Mouse (Mus musculus) midbrain, embryonic 10.5 days (tissue): ENCODE data around the gene A030005K14Rik. TPM values are rescaled to one million over a fixed set of nuclear protein-coding genes. Genes with fewer than 3 reads are reported as not detected.

Source experiments
- DNase-seq: peaks from one replicate; pipeline ENCODE4 v3.0.0-alpha.2; 2017; ENCODE audit warnings: low spot score
- H3K27ac ChIP-seq: fragments of 300-500 bp; sonication (generic); replicated peaks from 2 replicates; pipeline ENCODE4 v1.5.1; 2016; ENCODE audit warnings: mild to moderate bottlenecking
- H3K27me3 ChIP-seq: fragments of 300-500 bp; sonication (generic); 2 replicates; pipeline ENCODE4 v1.6.1; 2016; ENCODE audit warnings: low read depth, mild to moderate bottlenecking; ENCODE audit not compliant: poor library complexity, severe bottlenecking
- H3K36me3 ChIP-seq: fragments of 300-500 bp; sonication (generic); 2 replicates; pipeline ENCODE4 v1.6.1; 2016; ENCODE audit warnings: mild to moderate bottlenecking, moderate library complexity
- H3K4me1 ChIP-seq: fragments of 300-500 bp; sonication (generic); 2 replicates; pipeline ENCODE4 v1.6.1; 2016
- H3K4me3 ChIP-seq: fragments of 300-500 bp; sonication (generic); 2 replicates; pipeline ENCODE4 v1.5.1; 2016; ENCODE audit warnings: mild to moderate bottlenecking, moderate library complexity
- H3K9me3 ChIP-seq: fragments of 300-500 bp; sonication (generic); replicated peaks from 2 replicates; pipeline ENCODE4 v1.6.1; 2016; ENCODE audit warnings: mild to moderate bottlenecking
- WGBS: fragments of 180-500 bp; shearing (Covaris S2); methylation state at CpG from one replicate; pipeline ENCODE4 v1.1.7; 2016; 5-methylcytosine and 5-hydroxymethylcytosine counted together
- polyA plus RNA-seq: library from polyadenylated mRNA; unstranded; fragments of >200 nt; fragmentation: Nextera tagmentation; extraction: Ambion mirVana; gene quantifications from 2 replicates; pipeline ENCODE4 v1.2.1, GENCODE M21; 2016

Gene A030005K14Rik
- not detected in 2 replicates for polyA plus RNA-seq

DNA sequence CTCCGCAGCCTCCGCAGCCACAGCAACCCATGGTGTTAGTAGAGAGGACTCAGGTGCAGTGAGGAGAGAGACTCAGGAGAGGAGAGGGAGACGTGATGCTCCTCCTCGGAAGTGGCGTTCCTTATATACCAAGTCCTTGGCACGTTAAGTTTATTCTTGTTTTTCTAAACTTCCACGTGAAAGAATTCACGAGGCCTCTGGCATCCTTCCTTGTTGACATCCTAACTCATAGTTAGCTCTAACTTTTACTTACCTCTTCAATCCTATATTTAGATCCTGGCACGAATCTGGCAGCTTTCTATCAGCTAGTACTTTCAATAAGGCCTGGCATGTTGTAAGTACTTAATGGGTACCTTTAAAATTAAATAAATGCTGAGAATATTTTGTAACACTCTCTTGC, at the start of gene A030005K14Rik:
Gene A030005K14Rik, minus strand, starts transcription at position 101 of the 400 bp plus-strand sequence.
- no peaks in the 10 kb centered on the region for H3K36me3 ChIP-seq

DNA sequence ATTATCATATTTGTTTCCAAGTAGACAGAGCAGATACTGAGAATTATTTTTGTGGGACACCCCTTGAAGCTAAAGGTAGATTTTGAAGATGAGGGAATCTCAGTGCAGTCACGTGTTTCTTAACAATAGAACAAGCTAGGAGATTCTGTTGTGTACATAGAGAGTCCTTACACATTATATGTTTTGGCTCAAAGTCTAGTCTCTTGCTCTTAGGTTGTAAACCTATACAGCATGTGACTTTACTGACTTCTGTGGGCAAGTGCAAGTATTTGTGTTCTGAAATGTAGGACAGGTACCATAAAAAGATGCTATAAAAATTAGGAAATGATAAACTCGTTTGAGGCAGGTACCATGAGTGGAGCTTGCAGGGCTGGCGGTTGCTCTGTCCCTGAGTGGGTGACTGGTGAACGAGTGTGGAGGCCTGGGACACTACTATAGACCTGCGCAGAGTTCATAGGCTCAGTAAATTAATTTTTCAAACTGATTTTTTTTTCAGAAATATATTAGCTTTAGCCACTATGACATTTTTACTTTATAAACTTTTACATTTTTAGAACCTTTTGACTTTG, 48.3 kb upstream of the A030005K14Rik start:
- Histone ChIP-seq H3K4me3 (no peak overlapping the region), H3K27me3 (no peaks in the 10 kb centered on the region), H3K4me1 (no peaks in the 10 kb centered on the region), H3K36me3 (no peaks in the 10 kb centered on the region), H3K9me3 (no peaks in the 10 kb centered on the region), H3K27ac (no peak overlapping the region)
- no peak for DNase-seq
- WGBS: 85% methylated on average over 5 of the region's 5 CpGs

More for the DNA sequence above, at the start of gene A030005K14Rik:
- Histone ChIP-seq H3K27me3 (no peaks in the 10 kb centered on the region), H3K9me3 (no peaks in the 10 kb centered on the region), H3K4me3 (no peak within 1 kb of the TSS), H3K4me1 (no peaks in the 10 kb centered on the region), H3K27ac (no peak within 1 kb of the TSS)
- DNase-seq: no peak
- WGBS: 93% methylated on average over 9 of the region's 9 CpGs

DNA sequence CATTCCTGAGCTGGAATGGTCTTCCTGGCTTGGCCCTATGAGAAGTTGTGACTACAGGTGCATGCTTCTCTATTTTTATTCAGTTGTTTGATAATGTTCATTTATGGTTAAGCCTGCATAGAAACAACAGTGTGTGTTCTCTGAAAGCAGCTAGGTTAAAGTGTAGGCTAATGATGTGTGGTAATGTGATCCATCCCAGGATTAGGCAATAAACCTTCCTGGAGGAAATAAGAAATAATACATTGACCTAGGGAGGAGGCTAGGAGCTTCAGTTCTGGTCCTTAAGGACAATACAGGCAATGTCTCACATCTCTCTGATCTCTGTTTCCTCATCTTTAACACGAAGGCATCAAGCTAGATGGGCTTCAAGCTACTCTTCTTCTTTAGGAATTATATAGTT, 46.3 kb upstream of the A030005K14Rik start:
- Histone ChIP-seq H3K9me3 (no peaks in the 10 kb centered on the region), H3K4me3 (no peak overlapping the region), H3K4me1 (no peaks in the 10 kb centered on the region), H3K27ac (no peak overlapping the region), H3K36me3 (no peaks in the 10 kb centered on the region), H3K27me3 (no peaks in the 10 kb centered on the region)
- DNase-seq: no peak
- 65% methylated on average over 1 of the region's 1 CpGs for WGBS

DNA sequence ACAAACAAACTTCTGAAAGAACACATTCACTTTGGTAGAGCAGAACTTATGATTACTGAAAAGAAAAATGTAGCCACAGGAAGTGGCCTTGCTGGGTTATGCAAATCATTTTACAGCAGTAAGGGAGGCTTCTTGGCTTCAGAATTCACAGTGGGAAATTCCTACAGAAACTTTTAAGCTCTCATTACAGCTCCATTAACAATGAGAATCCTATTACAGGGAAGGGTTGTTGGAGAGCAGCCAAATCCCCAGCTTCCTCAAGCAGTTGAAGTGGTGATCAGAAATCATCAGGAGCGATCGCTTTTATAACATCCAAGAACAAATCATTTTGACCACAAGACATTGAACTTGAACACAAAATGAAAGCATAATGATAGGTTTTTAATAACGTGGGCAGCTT, 42.7 kb upstream of the A030005K14Rik start:
- no peaks in the 10 kb centered on the region for H3K27me3 ChIP-seq
- no peak for DNase-seq
- H3K9me3 ChIP-seq: no peaks in the 10 kb centered on the region
- H3K27ac ChIP-seq: no peak overlapping the region
- WGBS: 75% methylated on average over 3 of the region's 3 CpGs
- no peak overlapping the region for H3K4me3 ChIP-seq
- no peaks in the 10 kb centered on the region for H3K36me3 ChIP-seq
- H3K4me1 ChIP-seq: no peaks in the 10 kb centered on the region

DNA sequence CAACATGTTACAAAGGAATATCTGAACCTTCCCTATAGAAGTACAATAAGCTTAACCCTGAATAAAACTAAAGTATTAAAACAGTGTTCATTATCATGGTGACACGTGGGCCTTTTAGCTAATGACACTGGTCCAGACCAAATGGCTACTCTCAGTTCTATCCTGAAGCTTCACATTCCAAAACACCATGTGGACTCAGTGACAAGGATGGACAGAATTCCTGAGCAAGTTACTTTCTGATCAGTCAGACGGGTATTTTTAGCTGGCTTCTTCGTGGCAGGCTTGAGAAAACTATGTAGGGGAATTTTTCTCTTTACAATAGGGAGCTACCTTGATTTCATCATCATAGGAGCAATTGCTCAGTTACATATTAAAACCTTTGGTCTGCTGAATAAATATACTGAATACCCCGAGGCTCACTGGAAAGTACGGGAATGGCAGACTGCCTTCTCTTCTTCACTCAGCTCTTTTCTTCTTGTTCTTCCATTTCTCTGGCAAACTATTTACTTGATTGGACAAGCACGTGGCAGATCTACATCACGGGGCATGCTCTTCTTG, 40.5 kb upstream of the A030005K14Rik start:
- no peak overlapping the region for H3K27ac ChIP-seq
- 86% methylated on average over 7 of the region's 7 CpGs for WGBS
- H3K36me3 ChIP-seq: no peaks in the 10 kb centered on the region

DNA sequence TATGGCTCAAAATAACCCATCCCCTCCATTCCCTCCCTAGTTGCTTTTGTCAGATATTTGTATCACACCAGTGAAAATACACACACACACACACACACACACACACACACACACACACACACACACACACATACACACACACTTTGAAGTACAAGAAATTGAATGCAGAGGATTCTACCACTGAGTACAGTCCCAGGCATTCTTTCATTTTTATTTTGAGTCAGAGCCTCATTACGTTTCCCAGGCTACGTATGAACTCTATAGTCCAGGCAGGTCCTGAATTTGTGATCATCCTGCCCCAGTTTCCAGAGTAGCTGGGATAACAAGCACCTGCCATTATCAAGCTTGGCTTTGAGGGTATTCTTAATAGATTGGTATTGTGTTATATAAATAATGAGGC, 40.0 kb upstream of the A030005K14Rik start:
- H3K27me3 ChIP-seq: no peaks in the 10 kb centered on the region
- no peaks in the 10 kb centered on the region for H3K4me1 ChIP-seq
- H3K36me3 ChIP-seq: no peaks in the 10 kb centered on the region
- 70% methylated on average over 2 of the region's 2 CpGs for WGBS
- H3K27ac ChIP-seq: no peak overlapping the region
- no peak overlapping the region for H3K4me3 ChIP-seq
- no peaks in the 10 kb centered on the region for H3K9me3 ChIP-seq
- DNase-seq: no peak

More for the DNA sequence above, 40.5 kb upstream of the A030005K14Rik start:
- Histone ChIP-seq H3K4me3 (no peak overlapping the region), H3K4me1 (no peaks in the 10 kb centered on the region), H3K9me3 (no peaks in the 10 kb centered on the region), H3K27me3 (no peaks in the 10 kb centered on the region)
- no peak for DNase-seq

DNA sequence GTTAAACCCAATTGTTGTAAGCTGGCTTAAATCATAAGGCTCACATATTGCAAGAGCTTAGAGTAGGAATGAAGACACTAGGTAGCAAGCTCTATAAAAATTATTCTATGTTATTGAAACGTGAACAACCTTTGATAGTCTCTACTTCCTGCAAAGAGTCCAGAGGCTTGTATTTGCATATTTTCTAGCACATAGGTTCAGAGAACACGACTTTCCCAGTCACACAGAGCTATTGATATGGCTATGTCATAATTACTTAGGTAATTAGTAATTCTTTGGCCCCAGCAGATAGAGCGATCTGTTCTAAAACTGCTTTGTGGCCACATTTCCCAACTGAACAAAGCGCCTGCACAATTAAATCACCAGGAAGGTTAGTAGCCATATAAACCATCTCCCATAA, 37.8 kb upstream of the A030005K14Rik start:
- no peak overlapping the region for H3K4me3 ChIP-seq
- no peak for DNase-seq
- no peaks in the 10 kb centered on the region for H3K4me1 ChIP-seq
- no peaks in the 10 kb centered on the region for H3K9me3 ChIP-seq
- no peaks in the 10 kb centered on the region for H3K36me3 ChIP-seq
- WGBS: 84% methylated on average over 4 of the region's 4 CpGs
- no peaks in the 10 kb centered on the region for H3K27me3 ChIP-seq
- no peak overlapping the region for H3K27ac ChIP-seq

DNA sequence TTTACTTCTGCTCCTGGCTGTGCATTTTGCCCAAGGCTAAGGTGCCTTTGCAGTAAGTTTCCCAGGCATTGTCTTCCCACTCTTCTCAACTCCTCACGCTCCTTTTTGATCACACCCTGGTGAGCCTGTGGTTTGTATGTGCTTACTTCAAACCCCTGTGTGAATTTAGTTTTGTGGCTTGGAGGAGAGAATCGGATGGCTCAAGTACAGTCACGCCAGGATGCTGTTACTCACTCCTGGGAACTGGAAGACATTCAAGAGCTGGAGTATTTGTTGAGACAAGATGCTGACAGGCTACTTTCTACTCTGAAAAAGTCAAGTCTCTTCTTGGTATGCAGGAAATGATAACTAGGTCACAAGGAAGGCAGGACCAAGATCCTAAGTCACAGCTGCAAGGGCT, 32.1 kb upstream of the A030005K14Rik start:
- Histone ChIP-seq H3K36me3 (no peaks in the 10 kb centered on the region), H3K9me3 (no peaks in the 10 kb centered on the region), H3K4me3 (no peak overlapping the region), H3K27me3 (no peaks in the 10 kb centered on the region), H3K27ac (no peak overlapping the region), H3K4me1 (no peaks in the 10 kb centered on the region)
- DNase-seq: no peak
- 89% methylated on average over 3 of the region's 3 CpGs for WGBS

DNA sequence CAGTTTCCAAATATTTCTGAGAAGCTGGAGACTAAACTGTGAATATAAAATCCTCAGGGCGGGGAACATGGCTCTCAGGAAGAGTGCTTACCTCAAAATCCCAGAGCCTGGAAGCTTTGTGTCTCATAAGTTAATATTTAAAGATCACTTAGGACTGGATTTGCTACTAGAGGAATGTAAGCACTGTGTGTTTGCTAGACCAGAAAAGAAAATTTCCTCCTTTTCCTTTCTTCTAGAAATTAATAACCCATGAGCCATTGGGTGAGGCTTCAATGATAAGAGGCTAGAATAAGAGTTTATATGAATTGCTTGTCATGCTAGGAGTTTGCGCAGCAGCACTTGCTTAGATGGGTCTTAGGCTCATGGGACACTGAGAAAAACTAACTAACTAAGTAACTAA, 25.6 kb upstream of the A030005K14Rik start:
- no peak overlapping the region for H3K27ac ChIP-seq
- no peaks in the 10 kb centered on the region for H3K27me3 ChIP-seq
- no peak for DNase-seq
- 87% methylated on average over 2 of the region's 2 CpGs for WGBS
- no peaks in the 10 kb centered on the region for H3K4me1 ChIP-seq
- H3K36me3 ChIP-seq: no peaks in the 10 kb centered on the region
- H3K4me3 ChIP-seq: no peak overlapping the region
- no peaks in the 10 kb centered on the region for H3K9me3 ChIP-seq

DNA sequence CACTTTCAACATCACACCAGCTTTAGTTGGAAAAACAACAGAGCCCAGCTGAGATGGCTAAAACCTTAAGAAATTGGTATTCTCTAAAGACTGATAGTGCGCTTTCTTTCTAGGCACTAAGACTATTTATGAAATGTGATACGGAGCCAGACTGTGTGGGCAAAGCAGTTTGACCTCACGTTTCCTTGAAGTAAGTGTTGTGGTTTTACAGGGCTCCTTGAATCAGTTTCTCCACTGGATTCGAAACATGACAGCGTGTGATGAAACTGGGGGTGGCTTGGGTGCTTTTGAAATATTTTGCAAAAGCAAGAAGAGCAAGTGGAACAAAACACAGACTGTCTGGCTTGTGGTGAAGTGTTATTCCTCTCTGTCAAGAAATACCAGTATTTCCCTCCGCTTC, 17.8 kb upstream of the A030005K14Rik start:
- DNase-seq: no peak
- WGBS: 72% methylated on average over 6 of the region's 6 CpGs
- H3K36me3 ChIP-seq: no peaks in the 10 kb centered on the region

DNA sequence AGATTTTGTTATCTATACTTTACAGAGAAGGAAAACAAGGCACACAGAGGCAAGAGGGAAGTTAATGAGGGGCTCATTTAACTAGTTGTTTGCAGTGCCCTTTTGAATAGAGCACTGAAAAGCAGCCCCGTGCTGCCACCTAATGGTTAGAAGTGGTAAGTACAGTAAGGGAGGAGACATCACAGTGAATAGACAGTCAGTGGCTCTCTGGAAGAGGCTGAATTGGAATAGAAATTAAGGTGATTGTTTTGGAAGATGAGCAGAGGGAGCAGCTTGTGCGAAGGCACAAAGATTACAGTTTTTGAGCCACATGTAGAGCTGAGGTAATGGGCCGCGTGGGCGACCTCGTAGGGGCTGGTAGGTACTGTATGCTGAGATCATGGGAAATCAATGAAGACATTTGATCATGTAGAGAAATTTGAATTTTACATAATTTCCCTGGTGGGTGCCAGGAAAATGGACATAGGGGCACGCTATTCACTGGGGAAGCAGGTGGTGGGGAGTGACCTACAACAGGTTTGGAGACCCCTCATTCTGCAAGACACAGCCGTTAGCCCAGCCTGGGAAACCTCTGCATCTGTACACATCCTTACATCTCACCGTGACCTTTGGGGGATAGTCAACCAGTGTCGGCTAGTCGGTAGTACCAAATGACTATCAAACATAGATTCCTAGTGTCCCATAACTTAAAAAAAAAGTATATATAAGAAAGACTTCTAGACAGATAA, 17.2 kb upstream of the A030005K14Rik start:
- Histone ChIP-seq H3K4me3 (peak overlapping the region; percentile 38), H3K9me3 (no peaks in the 10 kb centered on the region), H3K4me1 (0 out of 2 replicates have a peak, but pooled peaks cover 5% of the 10 kb centered on the region), H3K27ac (no peak overlapping the region), H3K36me3 (no peaks in the 10 kb centered on the region), H3K27me3 (no peaks in the 10 kb centered on the region)
- WGBS: 47% methylated on average over 11 of the region's 11 CpGs
- peak; percentile 51 for DNase-seq

More for the DNA sequence above, 17.8 kb upstream of the A030005K14Rik start:
- Histone ChIP-seq H3K9me3 (no peaks in the 10 kb centered on the region), H3K4me1 (0 out of 2 replicates have a peak, but pooled peaks cover 5% of the 10 kb centered on the region), H3K27ac (no peak overlapping the region), H3K4me3 (no peak overlapping the region), H3K27me3 (no peaks in the 10 kb centered on the region)

DNA sequence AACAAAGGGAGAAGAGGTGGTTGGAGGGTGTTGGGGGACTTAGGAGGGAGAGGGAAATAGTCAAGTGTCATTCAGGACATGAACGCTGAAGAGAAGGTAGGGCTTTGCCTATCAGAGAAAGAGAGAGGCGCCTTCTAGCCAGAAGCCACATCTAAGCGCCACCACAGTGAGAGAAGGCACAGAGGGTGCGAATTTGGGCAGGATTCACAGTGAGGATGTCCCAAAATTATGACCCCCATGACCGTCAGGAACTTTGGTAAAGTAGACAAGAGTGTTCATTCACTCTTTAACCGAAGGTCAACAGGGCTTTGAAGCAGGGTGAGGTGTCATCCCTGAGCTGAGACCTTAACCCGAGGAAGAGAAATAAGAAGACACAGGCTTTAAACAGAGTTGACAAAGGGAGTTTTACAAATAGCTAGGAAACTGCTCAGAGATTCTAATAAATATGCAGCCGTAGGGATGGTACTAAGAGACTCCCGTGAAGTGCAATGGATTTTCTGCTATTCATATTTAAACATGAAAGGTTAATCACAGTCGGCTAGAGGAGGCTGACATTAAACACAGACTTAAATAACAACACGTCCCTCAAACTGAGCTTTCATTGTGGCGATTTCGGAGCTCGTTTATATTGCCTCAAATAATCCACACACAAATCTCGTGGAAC, 16.5 kb upstream of the A030005K14Rik start:
- H3K27ac ChIP-seq: no peak overlapping the region
- H3K4me3 ChIP-seq: peak overlapping the region; percentile 38
- WGBS: 46% methylated on average over 15 of the region's 15 CpGs
- H3K36me3 ChIP-seq: no peaks in the 10 kb centered on the region
- DNase-seq: no peak
- H3K27me3 ChIP-seq: no peaks in the 10 kb centered on the region
- H3K9me3 ChIP-seq: no peaks in the 10 kb centered on the region
- 0 out of 2 replicates have a peak, but pooled peaks cover 5% of the 10 kb centered on the region for H3K4me1 ChIP-seq

DNA sequence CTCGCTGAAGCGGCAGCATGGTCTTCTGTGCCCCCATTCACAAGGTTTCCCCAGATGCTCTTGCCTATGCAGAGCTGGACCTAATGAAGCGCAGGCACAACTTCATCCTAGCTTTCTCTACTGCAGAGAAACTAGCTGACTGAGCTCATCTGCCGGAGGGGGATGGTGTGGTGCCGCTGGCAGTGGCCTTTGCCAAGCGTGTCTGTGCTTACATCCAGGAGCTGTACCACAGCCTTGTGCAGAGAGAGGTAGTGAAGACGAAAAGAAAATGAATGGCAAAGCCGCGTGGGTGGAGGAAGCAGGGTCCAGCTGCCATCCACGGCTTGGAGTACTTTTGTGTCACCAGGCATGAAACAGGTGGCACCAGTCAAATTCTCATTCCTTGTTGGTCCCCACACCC, 8.0 kb upstream of the A030005K14Rik start:
- H3K27me3 ChIP-seq: no peaks in the 10 kb centered on the region
- no peaks in the 10 kb centered on the region for H3K9me3 ChIP-seq
- no peaks in the 10 kb centered on the region for H3K36me3 ChIP-seq
- no peak for DNase-seq
- H3K27ac ChIP-seq: no peak overlapping the region
- 91% methylated on average over 10 of the region's 10 CpGs for WGBS
- no peak overlapping the region for H3K4me3 ChIP-seq
- no peaks in the 10 kb centered on the region for H3K4me1 ChIP-seq
